Mouse (Mus musculus) heart, embryonic 10.5 days (tissue): ENCODE measurements around the gene Car4. TPM values are rescaled to one million over a fixed set of nuclear protein-coding genes. Genes with fewer than 3 reads are reported as not detected.

Source experiments
- DNase-seq: peaks from one replicate; pipeline ENCODE4 v3.0.0-alpha.2; 2017; ENCODE audit warnings: low spot score
- H3K27ac ChIP-seq: fragments of 300-500 bp; sonication (generic); 2 replicates; pipeline ENCODE4 v1.5.1; 2016; ENCODE audit warnings: mild to moderate bottlenecking
- H3K27me3 ChIP-seq: fragments of 300-500 bp; sonication (generic); 2 replicates; pipeline ENCODE4 v1.6.1; 2016; ENCODE audit warnings: mild to moderate bottlenecking; ENCODE audit not compliant: poor library complexity, insufficient read depth, severe bottlenecking
- H3K36me3 ChIP-seq: fragments of 300-500 bp; sonication (generic); 2 replicates; pipeline ENCODE4 v1.6.1; 2016; ENCODE audit warnings: mild to moderate bottlenecking, moderate library complexity
- H3K4me1 ChIP-seq: fragments of 300-500 bp; sonication (generic); 2 replicates; pipeline ENCODE4 v1.6.1; 2016; ENCODE audit warnings: mild to moderate bottlenecking
- H3K4me3 ChIP-seq: fragments of 300-500 bp; sonication (generic); 2 replicates; pipeline ENCODE4 v1.5.1; 2016; ENCODE audit warnings: mild to moderate bottlenecking, moderate library complexity
- H3K9me3 ChIP-seq: fragments of 300-500 bp; sonication (generic); 2 replicates; pipeline ENCODE4 v1.6.1; 2016; ENCODE audit warnings: mild to moderate bottlenecking, moderate library complexity
- WGBS: fragments of 180-500 bp; shearing (Covaris S2); methylation state at CpG from one replicate; pipeline ENCODE4 v1.1.7; 2016; 5-methylcytosine and 5-hydroxymethylcytosine counted together
- polyA plus RNA-seq: library from polyadenylated mRNA; unstranded; fragments of >200 nt; fragmentation: Nextera tagmentation; extraction: Ambion mirVana; gene quantifications from 2 replicates; pipeline ENCODE4 v1.2.1, GENCODE M21; 2016

Gene Car4
- polyA plus RNA-seq, result 24.1 and 38.2 TPM in 2 replicates

DNA sequence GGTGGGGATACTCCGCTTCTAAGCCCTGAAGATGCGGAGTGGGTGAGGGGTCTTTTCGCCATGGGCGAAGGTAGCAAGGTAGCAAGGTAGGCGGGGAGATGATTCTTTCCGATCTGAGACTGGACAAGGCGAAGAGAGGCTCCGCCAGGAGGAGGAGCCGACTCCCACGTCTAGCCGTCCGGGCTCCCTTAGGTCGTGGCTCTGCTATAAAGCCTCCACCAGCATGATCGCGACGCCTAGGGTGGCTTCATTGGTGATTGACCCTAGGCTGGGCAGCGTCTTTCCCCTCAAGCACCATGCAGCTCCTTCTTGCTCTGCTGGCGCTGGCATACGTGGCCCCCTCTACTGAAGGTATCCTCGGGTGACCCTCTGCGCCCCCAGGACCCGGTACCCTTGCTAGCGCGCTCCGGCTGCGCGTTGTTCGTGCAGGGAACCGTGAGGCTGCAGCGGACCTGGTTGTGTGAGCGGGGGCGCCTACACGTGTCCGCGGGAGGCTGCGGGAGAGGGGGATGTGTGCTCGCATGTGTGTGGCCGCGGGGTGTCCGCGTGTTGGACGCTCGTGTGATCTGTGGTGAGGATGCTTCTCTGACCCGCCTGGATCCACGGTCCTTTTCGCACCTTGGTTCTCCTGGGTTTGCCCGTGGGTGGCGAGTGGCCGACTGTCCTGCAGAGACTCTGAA lies at the start of gene Car4:
Gene Car4 (plus strand): TSS at position 196 of the 680 bp plus-strand sequence.
- no peaks in the 10 kb centered on the region for H3K9me3 ChIP-seq
- H3K27me3 ChIP-seq, result peaks cover 38% of the 10 kb centered on the region
- WGBS, result under 1% methylated on average over 49 of the region's 49 CpGs
- DNase-seq, result no peak
- H3K36me3 ChIP-seq, result no peaks in the 10 kb centered on the region
- H3K4me3 ChIP-seq, result peak within 1 kb of the TSS; percentile 54
- H3K4me1 ChIP-seq, result peaks cover 31% of the 10 kb centered on the region
- 0 out of 2 replicates have a peak within 1 kb of the TSS, but pooled peaks have one; percentile 5 for H3K27ac ChIP-seq

DNA sequence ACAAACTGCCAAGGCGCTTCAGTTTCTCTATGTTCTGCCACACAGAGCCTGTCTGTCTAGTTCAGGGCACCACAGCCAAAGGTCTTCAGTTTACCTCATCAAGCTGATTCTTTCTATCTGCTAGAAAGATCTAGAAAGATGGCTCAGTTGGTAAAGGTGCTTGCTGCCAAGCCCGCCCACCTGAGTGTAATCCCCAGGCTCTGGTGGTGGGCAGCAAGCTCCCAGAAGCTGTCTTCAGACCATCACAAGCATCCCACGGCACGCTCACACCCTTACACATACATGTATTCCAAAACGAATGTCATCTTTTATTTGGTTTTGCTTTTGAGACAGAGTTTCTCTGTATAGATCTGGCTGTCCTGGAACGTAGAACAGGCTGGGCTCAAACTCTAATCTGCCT lies 49.1 kb upstream of the Car4 start:
- H3K9me3 ChIP-seq, result no peaks in the 10 kb centered on the region
- 89% methylated on average over 6 of the region's 6 CpGs for WGBS
- H3K4me1 ChIP-seq, result no peaks in the 10 kb centered on the region
- no peak overlapping the region for H3K27ac ChIP-seq
- no peak overlapping the region for H3K4me3 ChIP-seq
- no peaks in the 10 kb centered on the region for H3K27me3 ChIP-seq
- no peak for DNase-seq
- H3K36me3 ChIP-seq, result peaks cover 97% of the 10 kb centered on the region

GRCm38 (mm10) chr11:84910411-84910810 lies 47.2 kb upstream of the Car4 start:
- 91% methylated on average over 4 of the region's 4 CpGs for WGBS
- H3K36me3 ChIP-seq, result peaks cover 87% of the 10 kb centered on the region
- H3K9me3 ChIP-seq, result no peaks in the 10 kb centered on the region
- no peak overlapping the region for H3K4me3 ChIP-seq
- no peaks in the 10 kb centered on the region for H3K27me3 ChIP-seq
- H3K4me1 ChIP-seq, result peaks cover 11% of the 10 kb centered on the region
- no peak overlapping the region for H3K27ac ChIP-seq
- no peak for DNase-seq

- peaks cover 20% of the 10 kb centered on the region for H3K4me1 ChIP-seq
- H3K36me3 ChIP-seq, result peaks cover 44% of the 10 kb centered on the region
- H3K4me3 ChIP-seq, result 0 out of 2 replicates have a peak overlapping the region, but pooled peaks have one; percentile 3
- H3K9me3 ChIP-seq, result no peaks in the 10 kb centered on the region
- no peaks in the 10 kb centered on the region for H3K27me3 ChIP-seq
- DNase-seq, result no peak
- H3K27ac ChIP-seq, result no peak overlapping the region
- WGBS, result 77% methylated on average over 5 of the region's 5 CpGs
These were observed 42.9 kb upstream of the Car4 start for GRCm38 (mm10) chr11:84914673-84915072.

DNA sequence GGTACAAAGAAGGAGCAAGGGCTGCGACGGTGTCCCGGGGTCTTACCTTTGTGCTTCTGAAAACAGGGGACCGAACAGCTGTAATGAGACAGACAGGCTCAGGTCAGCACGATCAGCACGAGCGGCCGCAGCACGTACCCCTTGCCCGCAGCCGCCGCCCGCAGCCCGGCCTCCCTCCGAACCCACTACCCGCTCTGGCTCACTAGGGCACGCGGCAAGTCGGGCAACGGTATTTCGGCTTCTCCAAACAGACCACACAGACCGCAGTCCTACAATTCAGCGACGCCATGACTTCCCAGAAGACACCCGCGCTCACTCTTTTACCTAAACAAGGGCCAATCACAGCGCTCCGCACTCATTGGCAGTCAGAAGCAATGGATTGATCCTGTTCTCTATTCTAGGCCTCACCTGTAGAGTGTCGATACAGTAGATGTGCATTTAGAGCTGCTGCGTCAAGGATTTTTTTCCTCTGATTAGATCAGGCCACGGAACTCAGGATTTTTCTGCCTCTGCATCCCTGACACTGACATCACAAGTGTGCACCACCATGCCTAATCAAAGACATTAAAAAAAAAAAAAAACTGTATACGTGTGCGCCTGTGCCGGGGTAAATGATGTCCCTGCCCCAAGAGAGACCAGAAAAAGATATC lies 41.4 kb upstream of the Car4 start, which contains the start of gene Znhit3:
Gene Znhit3 (minus strand): TSS at position 314 of the 650 bp plus-strand sequence.
- no peaks in the 10 kb centered on the region for H3K9me3 ChIP-seq
- peak within 1 kb of the TSS; percentile 90 for H3K27ac ChIP-seq
- H3K27me3 ChIP-seq, result no peaks in the 10 kb centered on the region
- peak within 1 kb of the TSS; percentile 97 for H3K4me3 ChIP-seq
- peaks cover 30% of the 10 kb centered on the region for H3K36me3 ChIP-seq
- H3K4me1 ChIP-seq, result peaks cover 23% of the 10 kb centered on the region
- DNase-seq, result peak; percentile 95
- 4% methylated on average over 34 of the region's 34 CpGs for WGBS

- no peak for DNase-seq
- Histone ChIP-seq H3K27me3 (no peaks in the 10 kb centered on the region), H3K27ac (peak overlapping the region; percentile 90), H3K4me1 (peaks cover 23% of the 10 kb centered on the region), H3K9me3 (no peaks in the 10 kb centered on the region), H3K36me3 (peaks cover 24% of the 10 kb centered on the region), H3K4me3 (peak overlapping the region; percentile 97)
- 52% methylated on average over 7 of the region's 7 CpGs for WGBS
These were observed 40.8 kb upstream of the Car4 start for GRCm38 (mm10) chr11:84916703-84917300.

- WGBS, result 6% methylated on average over 16 of the region's 16 CpGs
- H3K9me3 ChIP-seq, result no peaks in the 10 kb centered on the region
- H3K27me3 ChIP-seq, result no peaks in the 10 kb centered on the region
- H3K4me3 ChIP-seq, result peak overlapping the region; percentile 32; the same call in 1 of the 2 replicates
- peaks cover 10% of the 10 kb centered on the region for H3K36me3 ChIP-seq
- peaks cover 23% of the 10 kb centered on the region for H3K4me1 ChIP-seq
- DNase-seq, result peak; percentile 91
- no peak overlapping the region for H3K27ac ChIP-seq
These were observed 39.2 kb upstream of the Car4 start for GRCm38 (mm10) chr11:84918425-84918824.

GRCm38 (mm10) chr11:84919276-84919675 lies 38.3 kb upstream of the Car4 start:
- 48% methylated on average over 3 of the region's 3 CpGs for WGBS
- Histone ChIP-seq H3K27me3 (no peaks in the 10 kb centered on the region), H3K4me1 (peaks cover 23% of the 10 kb centered on the region), H3K27ac (no peak overlapping the region), H3K36me3 (peaks cover 1% of the 10 kb centered on the region; the same call in 1 of the 2 replicates), H3K9me3 (no peaks in the 10 kb centered on the region), H3K4me3 (no peak overlapping the region)
- peak; percentile 64 for DNase-seq

DNA sequence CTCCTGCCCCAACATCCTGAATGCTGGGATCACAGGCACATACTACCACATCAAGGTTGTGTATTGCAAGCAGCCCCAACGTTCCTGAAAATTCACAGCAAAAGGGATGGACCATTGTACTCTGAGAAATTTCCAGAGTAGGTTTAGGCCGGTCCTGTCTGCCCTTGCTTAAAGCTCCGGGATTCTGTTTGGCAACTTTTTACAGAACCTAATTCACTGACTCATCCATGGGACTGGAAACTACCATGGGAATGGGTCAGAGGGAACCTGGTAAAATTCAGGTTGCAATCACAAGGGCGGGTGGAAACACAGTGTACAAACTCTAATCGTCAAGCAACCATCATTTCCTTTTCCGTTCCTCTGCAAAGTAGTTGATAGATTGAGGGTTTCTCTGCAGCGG lies 37.6 kb upstream of the Car4 start:
- WGBS, result 60% methylated on average over 7 of the region's 7 CpGs
- H3K4me3 ChIP-seq, result no peak overlapping the region
- no peaks in the 10 kb centered on the region for H3K27me3 ChIP-seq
- DNase-seq, result no peak
- H3K36me3 ChIP-seq, result no peaks in the 10 kb centered on the region
- no peaks in the 10 kb centered on the region for H3K9me3 ChIP-seq
- H3K27ac ChIP-seq, result no peak overlapping the region
- H3K4me1 ChIP-seq, result peaks cover 17% of the 10 kb centered on the region; the same call in 1 of the 2 replicates

GRCm38 (mm10) chr11:84920981-84921380 lies 36.6 kb upstream of the Car4 start:
- DNase-seq, result no peak
- WGBS, result 78% methylated on average over 8 of the region's 8 CpGs
- Histone ChIP-seq H3K4me1 (0 out of 2 replicates have a peak, but pooled peaks cover 13% of the 10 kb centered on the region), H3K27me3 (no peaks in the 10 kb centered on the region), H3K9me3 (no peaks in the 10 kb centered on the region), H3K27ac (no peak overlapping the region), H3K4me3 (no peak overlapping the region), H3K36me3 (no peaks in the 10 kb centered on the region)

- no peaks in the 10 kb centered on the region for H3K36me3 ChIP-seq
- 12% methylated on average over 6 of the region's 6 CpGs for WGBS
- no peaks in the 10 kb centered on the region for H3K27me3 ChIP-seq
- no peaks in the 10 kb centered on the region for H3K4me1 ChIP-seq
- no peak for DNase-seq
- H3K9me3 ChIP-seq, result no peaks in the 10 kb centered on the region
- no peak overlapping the region for H3K4me3 ChIP-seq
- H3K27ac ChIP-seq, result no peak overlapping the region
These were observed 25.3 kb upstream of the Car4 start for GRCm38 (mm10) chr11:84932261-84932660.

GRCm38 (mm10) chr11:84939508-84940053 lies 18.0 kb upstream of the Car4 start:
- no peaks in the 10 kb centered on the region for H3K9me3 ChIP-seq
- no peak overlapping the region for H3K27ac ChIP-seq
- peaks cover 13% of the 10 kb centered on the region for H3K4me1 ChIP-seq
- peaks cover 7% of the 10 kb centered on the region; the same call in 1 of the 2 replicates for H3K27me3 ChIP-seq
- no peak for DNase-seq
- H3K36me3 ChIP-seq, result no peaks in the 10 kb centered on the region
- H3K4me3 ChIP-seq, result no peak overlapping the region
- 60% methylated on average over 8 of the region's 8 CpGs for WGBS

- Histone ChIP-seq H3K4me1 (peaks cover 18% of the 10 kb centered on the region), H3K36me3 (no peaks in the 10 kb centered on the region), H3K27me3 (peaks cover 12% of the 10 kb centered on the region; the same call in 1 of the 2 replicates), H3K9me3 (no peaks in the 10 kb centered on the region), H3K27ac (no peak overlapping the region), H3K4me3 (no peak overlapping the region)
- WGBS, result 83% methylated on average over 10 of the region's 10 CpGs
- DNase-seq, result no peak
These were observed 17.4 kb upstream of the Car4 start for GRCm38 (mm10) chr11:84940140-84940539.
